Mouse (Mus musculus) hindbrain, embryonic 12.5 days (tissue): ENCODE data around the gene Cap1. TPM values are rescaled to one million over a fixed set of nuclear protein-coding genes. Genes with fewer than 3 reads are reported as not detected.
A peak's percentile ranks its signal among the peaks of the same experiment; 100 is the strongest.

Experiments used
- ATAC-seq: fragments of 200-750 bp; cut with Nextera tagmentation; 2 replicates; pipeline ENCODE4 v1.8.0; 2017; ENCODE audit warnings: moderate TSS enrichment; ENCODE audit not compliant: low FRiP score
- H3K27ac ChIP-seq: fragments of 300-500 bp; sonication (generic); 2 replicates; pipeline ENCODE4 v1.5.1; 2016; ENCODE audit warnings: mild to moderate bottlenecking
- H3K27me3 ChIP-seq: fragments of 300-500 bp; sonication (generic); 2 replicates; pipeline ENCODE4 v1.6.1; 2016; ENCODE audit warnings: mild to moderate bottlenecking
- H3K36me3 ChIP-seq: fragments of 300-500 bp; sonication (generic); 2 replicates; pipeline ENCODE4 v1.6.1; 2016; ENCODE audit warnings: mild to moderate bottlenecking
- H3K4me1 ChIP-seq: fragments of 300-500 bp; sonication (generic); 2 replicates; pipeline ENCODE4 v1.6.1; 2016
- H3K4me2 ChIP-seq: fragments of 300-500 bp; sonication (generic); replicated peaks from 2 replicates; pipeline ENCODE4 v1.6.1; 2016; ENCODE audit warnings: mild to moderate bottlenecking
- H3K4me3 ChIP-seq: fragments of 300-500 bp; sonication (generic); 2 replicates; pipeline ENCODE4 v1.5.1; 2016; ENCODE audit warnings: mild to moderate bottlenecking
- H3K9ac ChIP-seq: fragments of 300-500 bp; sonication (generic); 2 replicates; pipeline ENCODE4 v1.6.1; 2016; ENCODE audit warnings: mild to moderate bottlenecking, moderate library complexity
- H3K9me3 ChIP-seq: fragments of 300-500 bp; sonication (generic); replicated peaks from 2 replicates; pipeline ENCODE4 v1.6.1; 2016; ENCODE audit warnings: mild to moderate bottlenecking
- WGBS: fragments of 180-500 bp; shearing (Covaris S2); methylation state at CpG from one replicate; pipeline ENCODE4 v1.1.7; 2016; 5-methylcytosine and 5-hydroxymethylcytosine counted together
- polyA plus RNA-seq: library from polyadenylated mRNA; unstranded; fragments of >200 nt; fragmentation: Nextera tagmentation; extraction: Ambion mirVana; gene quantifications from 2 replicates; pipeline ENCODE4 v1.2.1, GENCODE M21; 2016

Gene Cap1
- polyA plus RNA-seq: 55.6 and 70.6 TPM in 2 replicates

DNA sequence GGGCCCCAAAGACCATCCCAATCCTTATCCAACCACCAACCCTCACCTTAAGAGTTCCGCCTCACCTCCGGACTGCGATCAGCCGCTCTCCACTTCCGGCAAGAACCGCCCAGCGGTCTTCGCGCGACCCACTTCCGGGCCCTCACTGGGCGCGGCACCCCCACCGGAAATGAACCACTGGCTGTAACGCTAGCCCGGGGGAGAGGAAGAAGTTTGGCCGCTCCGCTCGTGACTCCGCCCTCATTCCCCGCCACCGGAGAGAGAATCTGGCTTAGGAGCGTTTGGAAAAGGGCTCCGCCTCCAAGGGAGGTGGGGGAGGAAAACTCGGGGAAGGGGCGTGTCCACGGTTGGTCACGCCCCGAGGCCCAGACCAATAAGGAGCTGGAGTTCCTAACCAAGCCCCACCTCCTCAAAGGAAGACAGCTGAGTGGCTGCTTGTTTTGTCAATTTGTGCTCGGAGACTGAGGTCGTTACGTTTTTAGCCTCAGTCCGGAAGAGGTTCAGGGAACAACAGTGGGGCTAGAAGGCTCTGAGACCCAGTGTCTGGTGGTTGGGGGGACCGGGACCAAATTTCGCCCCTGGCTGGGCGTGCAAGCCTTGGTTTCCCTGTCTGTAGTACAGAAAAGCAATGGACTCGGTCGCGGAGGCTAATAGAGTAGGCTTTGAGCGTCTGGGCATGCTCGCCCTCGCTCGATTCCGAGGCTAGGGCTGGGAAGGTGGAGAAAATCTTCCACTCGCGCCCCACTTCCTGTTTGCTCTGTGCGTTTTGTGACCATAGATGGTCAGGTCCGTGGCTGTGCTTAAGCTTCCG is at the start of gene Cap1:
Gene Cap1, minus strand, starts transcription at position 289 of the 811 bp plus-strand sequence.
- Histone ChIP-seq H3K9me3 (no peaks in the 10 kb centered on the region), H3K36me3 (no peaks in the 10 kb centered on the region), H3K27me3 (no peaks in the 10 kb centered on the region), H3K9ac (peak within 1 kb of the TSS; percentile 84), H3K27ac (peak within 1 kb of the TSS; percentile 100), H3K4me2 (peak within 1 kb of the TSS; percentile 74), H3K4me3 (peak within 1 kb of the TSS; percentile 84), H3K4me1 (peaks cover 27% of the 10 kb centered on the region)
- WGBS: under 1% methylated on average over 49 of the region's 49 CpGs
- peak; percentile 96 for ATAC-seq

GRCm38 (mm10) chr4:122933857-122934256 is 48.0 kb upstream of the Cap1 start:
- WGBS: 62% methylated on average over 3 of the region's 3 CpGs
- no peak overlapping the region for H3K9ac ChIP-seq
- no peak overlapping the region for H3K4me3 ChIP-seq
- no peaks in the 10 kb centered on the region for H3K27me3 ChIP-seq
- ATAC-seq: no peak
- H3K36me3 ChIP-seq: no peaks in the 10 kb centered on the region
- no peaks in the 10 kb centered on the region for H3K9me3 ChIP-seq
- no peaks in the 10 kb centered on the region for H3K4me1 ChIP-seq
- no peak overlapping the region for H3K4me2 ChIP-seq
- H3K27ac ChIP-seq: no peak overlapping the region

DNA sequence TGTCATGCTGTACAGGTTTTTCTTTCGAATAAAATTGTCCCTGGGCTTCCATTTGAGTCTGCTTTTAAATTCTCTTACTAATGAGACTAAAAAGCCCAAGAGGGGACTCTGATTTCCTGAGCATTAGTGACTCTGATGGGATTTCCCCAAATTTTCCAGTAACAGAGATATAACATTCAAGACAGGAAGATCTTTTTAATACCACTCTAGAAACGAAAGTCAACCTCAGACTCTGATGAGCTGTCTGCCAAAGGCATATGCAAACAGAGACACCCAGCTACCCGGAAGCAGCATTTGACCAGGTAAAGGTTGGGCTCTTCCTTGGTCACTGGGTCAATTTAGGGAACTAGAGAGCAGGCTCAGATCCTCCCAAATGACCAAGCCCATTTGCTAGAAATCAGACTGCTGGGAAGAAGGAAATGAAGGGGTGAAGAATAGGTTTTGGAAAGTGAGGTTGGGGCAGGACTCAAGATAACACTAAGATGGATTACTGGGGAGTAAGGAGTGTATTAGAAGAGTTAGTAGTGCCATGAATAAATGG is 47.3 kb upstream of the Cap1 start:
- H3K4me2 ChIP-seq: no peak overlapping the region
- no peak for ATAC-seq
- H3K36me3 ChIP-seq: no peaks in the 10 kb centered on the region
- H3K9ac ChIP-seq: no peak overlapping the region
- WGBS: 76% methylated on average over 3 of the region's 3 CpGs
- no peaks in the 10 kb centered on the region for H3K9me3 ChIP-seq
- no peaks in the 10 kb centered on the region for H3K27me3 ChIP-seq
- H3K4me3 ChIP-seq: no peak overlapping the region
- H3K4me1 ChIP-seq: no peaks in the 10 kb centered on the region
- no peak overlapping the region for H3K27ac ChIP-seq

DNA sequence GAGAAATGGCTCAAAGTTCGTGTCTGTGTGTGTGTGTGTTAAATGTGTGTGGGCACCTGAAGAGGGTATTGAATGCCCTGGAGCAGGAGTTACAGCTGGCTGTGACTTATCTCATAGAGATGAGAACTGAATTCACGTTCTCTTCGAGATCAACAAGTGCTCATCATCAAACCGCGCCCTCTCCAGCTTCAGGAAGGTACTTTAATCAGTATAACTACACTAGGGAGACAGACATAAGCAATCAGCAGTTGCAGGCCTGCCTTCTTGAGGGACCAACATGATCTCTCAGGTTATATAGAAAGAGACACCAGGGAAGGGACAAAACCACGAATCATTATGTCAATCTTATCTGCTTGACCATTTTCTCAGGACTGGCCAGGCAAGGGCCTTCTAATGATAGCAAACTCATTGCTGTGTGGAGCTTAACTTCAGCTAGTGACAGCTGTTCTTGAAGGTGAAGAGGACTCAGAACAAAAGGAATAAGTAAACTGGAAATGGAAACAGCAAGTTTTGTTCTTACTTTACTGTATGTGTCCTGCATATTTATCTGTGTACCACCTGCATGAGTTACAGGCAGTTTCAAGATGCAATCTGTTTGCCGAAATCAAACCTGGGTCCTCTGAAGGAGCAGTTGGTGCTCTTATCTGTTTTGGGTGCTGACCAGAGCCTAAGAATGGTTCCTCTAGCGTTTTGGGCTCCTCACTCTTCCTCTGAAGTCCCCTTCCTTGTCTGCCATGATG is 46.6 kb upstream of the Cap1 start:
- Histone ChIP-seq H3K27me3 (no peaks in the 10 kb centered on the region), H3K4me1 (no peaks in the 10 kb centered on the region), H3K27ac (no peak overlapping the region), H3K4me3 (no peak overlapping the region), H3K4me2 (no peak overlapping the region), H3K9ac (no peak overlapping the region), H3K36me3 (no peaks in the 10 kb centered on the region), H3K9me3 (no peaks in the 10 kb centered on the region)
- no peak for ATAC-seq
- 79% methylated on average over 8 of the region's 8 CpGs for WGBS

DNA sequence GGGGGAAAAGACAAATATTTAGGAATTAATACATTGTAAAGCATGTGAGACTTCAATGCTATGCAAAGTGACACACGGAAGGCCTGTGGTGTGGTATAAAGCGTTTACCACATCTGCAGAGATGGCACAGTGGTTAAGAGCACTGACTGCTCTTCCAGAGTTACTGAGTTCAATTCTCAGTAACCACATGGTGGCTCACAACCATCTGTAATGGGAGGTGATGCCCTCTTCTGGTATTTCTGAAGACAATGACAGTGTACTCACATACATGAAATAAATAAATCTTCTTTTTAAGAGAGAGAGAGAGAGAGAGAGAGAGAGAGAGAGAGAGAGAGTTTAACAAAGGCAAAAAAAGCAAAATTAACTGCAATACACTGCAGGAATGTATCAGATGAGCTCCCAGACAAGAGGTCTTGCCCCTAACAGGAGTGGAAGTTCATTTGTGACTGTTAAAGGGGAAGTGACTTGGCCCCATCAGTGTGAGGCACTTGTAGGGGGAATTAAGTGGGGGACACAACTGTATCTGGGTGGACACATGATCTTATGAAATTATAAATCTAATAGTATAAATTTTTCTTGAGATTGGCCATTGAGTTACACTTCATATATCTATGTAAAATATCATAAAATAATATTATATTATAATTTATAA is 45.2 kb upstream of the Cap1 start:
- H3K4me3 ChIP-seq: no peak overlapping the region
- H3K9ac ChIP-seq: no peak overlapping the region
- H3K9me3 ChIP-seq: no peaks in the 10 kb centered on the region
- no peaks in the 10 kb centered on the region for H3K4me1 ChIP-seq
- no peak overlapping the region for H3K4me2 ChIP-seq
- no peaks in the 10 kb centered on the region for H3K36me3 ChIP-seq
- WGBS: 83% methylated on average over 2 of the region's 2 CpGs
- no peak overlapping the region for H3K27ac ChIP-seq
- no peak for ATAC-seq
- no peaks in the 10 kb centered on the region for H3K27me3 ChIP-seq

DNA sequence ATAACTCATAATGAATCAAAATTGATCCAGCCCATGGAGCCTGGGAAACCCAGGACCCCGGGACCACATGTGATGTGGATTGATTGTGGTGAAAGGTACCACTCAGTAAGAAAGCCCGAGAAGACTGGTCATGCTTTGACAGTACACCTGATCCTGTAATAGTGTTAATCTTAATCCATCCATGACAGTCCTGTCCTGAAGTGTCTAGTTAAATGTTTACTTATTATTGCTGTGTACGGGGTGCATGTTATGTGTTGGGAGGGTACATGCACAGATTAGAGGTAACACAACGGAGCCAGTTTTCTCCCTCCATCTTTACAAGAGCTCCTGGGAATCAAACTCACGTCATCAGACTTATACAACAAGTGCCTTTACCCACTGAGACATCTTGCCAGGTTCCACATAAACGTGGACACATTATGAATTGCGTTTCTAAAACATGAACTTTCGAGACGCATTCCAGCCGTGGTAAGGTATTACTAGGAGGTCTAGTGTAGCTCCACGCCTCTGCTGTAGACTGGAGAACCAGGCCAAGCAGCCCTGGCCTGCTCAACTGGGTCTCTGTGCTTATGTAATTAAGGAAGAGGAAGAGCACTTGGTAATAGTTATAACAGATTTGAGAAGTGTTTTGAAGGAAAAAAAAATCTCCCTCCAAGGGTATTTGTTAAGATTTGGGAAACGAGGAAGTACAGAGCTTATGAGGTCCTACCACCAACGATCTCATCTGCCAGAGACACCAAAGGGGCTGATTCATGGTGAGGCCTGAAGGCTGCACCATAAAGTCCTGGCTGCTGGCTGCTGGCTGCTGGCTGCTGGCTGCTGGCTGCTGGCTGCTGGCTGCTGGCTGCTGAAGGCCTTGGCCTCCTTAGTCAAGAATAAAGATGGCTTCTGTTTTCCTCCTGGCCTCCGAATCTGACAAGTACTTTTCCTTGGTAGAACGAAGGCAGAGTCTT is 37.8 kb upstream of the Cap1 start:
- no peak overlapping the region for H3K4me2 ChIP-seq
- H3K27me3 ChIP-seq: no peaks in the 10 kb centered on the region
- no peak for ATAC-seq
- H3K4me3 ChIP-seq: no peak overlapping the region
- no peak overlapping the region for H3K9ac ChIP-seq
- H3K9me3 ChIP-seq: no peaks in the 10 kb centered on the region
- WGBS: 90% methylated on average over 15 of the region's 15 CpGs
- H3K27ac ChIP-seq: no peak overlapping the region
- H3K4me1 ChIP-seq: no peaks in the 10 kb centered on the region
- no peaks in the 10 kb centered on the region for H3K36me3 ChIP-seq

GRCm38 (mm10) chr4:122922841-122923240 is 37.0 kb upstream of the Cap1 start:
- Histone ChIP-seq H3K4me2 (no peak overlapping the region), H3K9ac (no peak overlapping the region), H3K4me1 (no peaks in the 10 kb centered on the region), H3K36me3 (no peaks in the 10 kb centered on the region), H3K4me3 (no peak overlapping the region), H3K27me3 (no peaks in the 10 kb centered on the region), H3K27ac (no peak overlapping the region), H3K9me3 (no peaks in the 10 kb centered on the region)
- no peak for ATAC-seq
- WGBS: 27% methylated on average over 1 of the region's 1 CpGs

- no peak for ATAC-seq
These were observed 30.1 kb upstream of the Cap1 start for GRCm38 (mm10) chr4:122915985-122916384.

GRCm38 (mm10) chr4:122914186-122914585 is 28.3 kb upstream of the Cap1 start:
- H3K27ac ChIP-seq: no peak overlapping the region
- H3K9ac ChIP-seq: no peak overlapping the region
- ATAC-seq: no peak
- 0 out of 2 replicates have a peak, but pooled peaks cover 5% of the 10 kb centered on the region for H3K9me3 ChIP-seq
- 84% methylated on average over 7 of the region's 7 CpGs for WGBS
- no peaks in the 10 kb centered on the region for H3K36me3 ChIP-seq
- H3K4me1 ChIP-seq: 0 out of 2 replicates have a peak, but pooled peaks cover 5% of the 10 kb centered on the region
- H3K4me2 ChIP-seq: no peak overlapping the region
- H3K27me3 ChIP-seq: no peaks in the 10 kb centered on the region
- no peak overlapping the region for H3K4me3 ChIP-seq

More at GRCm38 (mm10) chr4:122915985-122916384, 30.1 kb upstream of the Cap1 start:
- no peak overlapping the region for H3K9ac ChIP-seq
- no peaks in the 10 kb centered on the region for H3K36me3 ChIP-seq
- H3K4me2 ChIP-seq: no peak overlapping the region
- no peaks in the 10 kb centered on the region for H3K4me1 ChIP-seq
- no peak overlapping the region for H3K4me3 ChIP-seq
- no peaks in the 10 kb centered on the region for H3K27me3 ChIP-seq
- WGBS: 92% methylated on average over 4 of the region's 4 CpGs
- no peak overlapping the region for H3K27ac ChIP-seq
- H3K9me3 ChIP-seq: 0 out of 2 replicates have a peak, but pooled peaks cover 5% of the 10 kb centered on the region

- H3K9me3 ChIP-seq: 0 out of 2 replicates have a peak, but pooled peaks cover 5% of the 10 kb centered on the region
- H3K4me3 ChIP-seq: no peak overlapping the region
- WGBS: 72% methylated on average over 5 of the region's 5 CpGs
- ATAC-seq: no peak
- H3K27ac ChIP-seq: no peak overlapping the region
- H3K9ac ChIP-seq: no peak overlapping the region
- no peaks in the 10 kb centered on the region for H3K27me3 ChIP-seq
- H3K4me1 ChIP-seq: peaks cover 10% of the 10 kb centered on the region
- H3K36me3 ChIP-seq: no peaks in the 10 kb centered on the region
- H3K4me2 ChIP-seq: no peak overlapping the region
These were observed 26.8 kb upstream of the Cap1 start for GRCm38 (mm10) chr4:122912613-122913012.

DNA sequence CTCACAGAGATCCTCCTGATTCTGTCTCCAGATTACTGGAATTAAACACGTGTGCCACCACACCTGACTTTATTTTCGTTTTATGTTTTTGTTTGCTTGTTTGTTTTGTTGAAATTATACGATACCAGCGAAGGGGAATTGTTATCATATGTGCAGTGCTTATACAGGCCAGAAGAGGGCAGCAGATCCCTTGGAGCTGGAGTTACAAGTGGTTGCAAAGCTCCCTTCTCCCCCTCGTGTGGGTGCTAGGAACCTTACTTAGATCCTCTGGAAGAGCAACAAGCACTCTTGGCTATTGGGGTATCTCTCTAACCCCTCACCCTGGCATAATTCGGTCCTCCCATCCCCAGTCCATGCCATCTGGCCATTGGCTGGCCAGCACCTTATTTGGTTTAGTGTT is 24.7 kb upstream of the Cap1 start:
- Histone ChIP-seq H3K36me3 (no peaks in the 10 kb centered on the region), H3K4me3 (no peak overlapping the region), H3K9ac (no peak overlapping the region), H3K4me1 (peaks cover 10% of the 10 kb centered on the region), H3K27ac (no peak overlapping the region), H3K4me2 (no peak overlapping the region), H3K9me3 (0 out of 2 replicates have a peak, but pooled peaks cover 5% of the 10 kb centered on the region), H3K27me3 (no peaks in the 10 kb centered on the region)
- no peak for ATAC-seq
- 47% methylated on average over 6 of the region's 6 CpGs for WGBS
